Mouse (Mus musculus) stomach, postnatal 0 days (tissue): ENCODE results near the gene Eif4g1. TPM values are rescaled to one million over a fixed set of nuclear protein-coding genes. Genes with fewer than 3 reads are reported as not detected.
"Not testable (repeated sequence)": the region's sequence is repeated elsewhere in the genome, so short reads cannot be mapped to it uniquely, and the experiment has no call there.

Experiments
- ATAC-seq: fragments of 200-750 bp; cut with Nextera tagmentation; 2 replicates; pipeline ENCODE4 v1.8.0; 2017; ENCODE audit not compliant: low FRiP score, low TSS enrichment
- DNase-seq: peaks from one replicate; pipeline ENCODE4 v3.0.0-alpha.2; 2016; ENCODE audit warnings: low spot score
- H3K27ac ChIP-seq: fragments of 300-500 bp; sonication (generic); replicated peaks from 2 replicates; pipeline ENCODE4 v1.5.1; 2014; ENCODE audit warnings: mild to moderate bottlenecking, control low read depth
- H3K27me3 ChIP-seq: fragments of 300-500 bp; sonication (generic); 2 replicates; pipeline ENCODE4 v1.6.1; 2014; ENCODE audit warnings: low read length; ENCODE audit not compliant: control insufficient read depth, insufficient read depth
- H3K36me3 ChIP-seq: fragments of 300-500 bp; sonication (generic); 2 replicates; pipeline ENCODE4 v1.6.1; 2014; ENCODE audit warnings: low read length, mixed read lengths; ENCODE audit not compliant: control insufficient read depth, insufficient read depth
- H3K4me1 ChIP-seq: fragments of 300-500 bp; sonication (generic); replicated peaks from 2 replicates; pipeline ENCODE4 v1.6.1; 2014; ENCODE audit warnings: antibody characterized with exemption; ENCODE audit not compliant: control insufficient read depth, insufficient read depth
- H3K4me2 ChIP-seq: fragments of 300-500 bp; sonication (generic); replicated peaks from 2 replicates; pipeline ENCODE4 v1.6.1; 2014; ENCODE audit warnings: low read depth, mild to moderate bottlenecking, control low read depth, moderate library complexity
- H3K4me3 ChIP-seq: fragments of 300-500 bp; sonication (generic); 2 replicates; pipeline ENCODE4 v1.5.1; 2014; ENCODE audit warnings: low read depth, low read length, control low read depth
- H3K9ac ChIP-seq: fragments of 300-500 bp; sonication (generic); 2 replicates; pipeline ENCODE4 v1.6.1; 2014; ENCODE audit warnings: mild to moderate bottlenecking, low read length, control low read depth, mixed read lengths
- H3K9me3 ChIP-seq: fragments of 300-500 bp; sonication (generic); 2 replicates; pipeline ENCODE4 v1.6.1; 2016; ENCODE audit warnings: low read length; ENCODE audit not compliant: control insufficient read depth
- CTCF ChIP-seq: IDR thresholded peaks from 2 replicates; pipeline ENCODE4 v1.5.1; 2016; ENCODE audit warnings: antibody characterized with exemption, low read depth, mild to moderate bottlenecking, moderate library complexity
- EP300 ChIP-seq: optimal IDR thresholded peaks from 2 replicates; pipeline ENCODE3; 2016; ENCODE audit warnings: antibody characterized with exemption
- WGBS: fragments of 180-500 bp; shearing (Covaris S2); extraction: QIAGEN DNeasy Blood & Tissue Kit; methylation state at CpG from one replicate; pipeline ENCODE4 v1.1.7; 2014; 5-methylcytosine and 5-hydroxymethylcytosine counted together
- polyA plus RNA-seq: library from polyadenylated mRNA; unstranded; fragments of >200 nt; fragmentation: Nextera tagmentation; extraction: Ambion mirVana; gene quantifications from 2 replicates; pipeline ENCODE4 v1.2.1, GENCODE M21; 2015

Eif4g1 gene
- 83.8 and 86.1 TPM in 2 replicates for polyA plus RNA-seq

DNA sequence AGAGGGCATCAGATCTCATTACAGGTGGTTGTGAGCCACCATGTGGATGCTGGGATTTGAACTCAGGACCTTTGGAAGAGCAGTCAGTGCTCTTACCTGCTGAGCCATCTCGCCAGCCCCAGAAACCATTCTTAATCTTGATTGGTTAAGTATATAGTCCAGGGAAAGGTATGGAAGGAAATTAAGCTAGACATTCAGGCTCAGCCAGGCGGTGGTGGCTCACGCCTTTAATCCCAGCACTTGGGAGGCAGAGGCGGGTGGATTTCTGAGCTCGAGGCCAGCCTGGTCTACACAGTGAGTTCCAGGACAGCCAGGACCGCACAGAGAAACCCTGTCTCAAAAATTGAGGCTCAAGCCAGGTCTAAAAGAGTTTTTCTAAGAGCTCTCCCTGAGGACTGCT lies at the start of gene Eif4g1:
TSS of gene Eif4g1 (plus strand) at position 301 of the 400 bp plus-strand sequence.
- H3K27ac ChIP-seq, H3K36me3 ChIP-seq, H3K27me3 ChIP-seq, H3K9ac ChIP-seq, H3K4me2 ChIP-seq, H3K4me3 ChIP-seq, H3K4me1 ChIP-seq, H3K9me3 ChIP-seq, ATAC-seq, DNase-seq: not testable (repeated sequence)
- 95% methylated on average over 4 of the region's 6 CpGs for WGBS

GRCm38 (mm10) chr16:20619541-20620398 lies 48.3 kb upstream of the Eif4g1 start:
- peak; percentile 64 for ATAC-seq
- Histone ChIP-seq H3K36me3 (no peaks in the 10 kb centered on the region), H3K4me1 (peaks cover 6% of the 10 kb centered on the region), H3K4me3 (peak overlapping the region; percentile 63), H3K9ac (no peak overlapping the region), H3K9me3 (no peaks in the 10 kb centered on the region), H3K27ac (no peak overlapping the region), H3K27me3 (no peaks in the 10 kb centered on the region), H3K4me2 (peak overlapping the region; percentile 100)
- WGBS, result 4% methylated on average over 64 of the region's 83 CpGs
- DNase-seq, result peak; percentile 64
- TF ChIP-seq EP300 (no peak), CTCF (no peak)

DNA sequence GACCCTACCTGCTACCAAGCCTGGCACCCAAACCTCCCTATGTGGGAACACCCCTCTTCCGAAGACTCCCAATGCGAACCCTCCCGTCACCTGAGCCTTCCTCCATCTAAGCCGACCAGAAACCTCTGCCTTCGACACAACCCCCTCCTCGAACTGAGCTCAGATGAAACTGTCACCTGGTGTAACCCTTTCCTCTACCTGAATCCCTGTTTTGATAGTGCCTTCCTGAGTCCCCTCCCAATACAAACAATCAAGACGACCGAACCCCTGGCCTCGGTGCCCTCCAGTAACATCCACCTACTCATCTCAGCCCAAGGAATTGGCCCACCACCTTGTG lies 47.7 kb upstream of the Eif4g1 start:
- Histone ChIP-seq H3K4me2 (peak overlapping the region; percentile 100), H3K9me3 (no peaks in the 10 kb centered on the region), H3K27ac (no peak overlapping the region), H3K36me3 (no peaks in the 10 kb centered on the region), H3K4me3 (peak overlapping the region; percentile 63), H3K4me1 (peaks cover 6% of the 10 kb centered on the region), H3K9ac (no peak overlapping the region), H3K27me3 (no peaks in the 10 kb centered on the region)
- 2% methylated on average over 9 of the region's 9 CpGs for WGBS
- TF ChIP-seq CTCF (no peak), EP300 (no peak)
- ATAC-seq, result peak; percentile 6; the same call in 1 of the 2 replicates
- DNase-seq, result no peak

DNA sequence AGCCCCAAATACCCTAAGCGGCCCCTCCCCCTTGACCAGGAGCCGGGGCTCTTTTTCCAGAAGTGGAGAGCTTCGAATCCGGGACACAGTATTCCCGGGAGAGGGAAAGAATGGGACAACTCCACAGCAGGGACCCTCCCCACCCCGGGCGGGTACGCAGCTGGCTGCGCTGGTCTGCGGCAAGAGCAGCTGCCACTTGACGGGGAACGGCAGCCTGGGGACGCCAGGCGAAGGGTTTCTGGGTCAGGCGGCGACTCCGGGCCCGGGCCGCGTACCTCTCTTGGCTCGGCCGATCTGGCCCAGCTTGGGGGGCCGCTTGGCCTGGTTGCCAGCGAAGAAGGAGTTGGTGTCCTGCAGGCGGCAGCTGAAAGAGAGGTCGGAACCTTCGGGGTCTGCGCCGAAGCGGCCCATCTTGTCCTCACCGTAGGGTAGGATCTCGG lies 47.3 kb upstream of the Eif4g1 start:
- peak; percentile 21; the same call in 1 of the 2 replicates for ATAC-seq
- no peak for TF ChIP-seq CTCF
- no peak for TF ChIP-seq EP300
- under 1% methylated on average over 28 of the region's 32 CpGs for WGBS
- H3K36me3 ChIP-seq, result no peaks in the 10 kb centered on the region
- peaks cover 6% of the 10 kb centered on the region for H3K4me1 ChIP-seq
- H3K9ac ChIP-seq, result peak overlapping the region; percentile 38; the same call in 1 of the 2 replicates
- peak overlapping the region; percentile 100 for H3K4me2 ChIP-seq
- no peaks in the 10 kb centered on the region for H3K9me3 ChIP-seq
- peak overlapping the region; percentile 63 for H3K4me3 ChIP-seq
- H3K27me3 ChIP-seq, result no peaks in the 10 kb centered on the region
- H3K27ac ChIP-seq, result no peak overlapping the region
- DNase-seq, result no peak

GRCm38 (mm10) chr16:20621191-20621990 lies 46.7 kb upstream of the Eif4g1 start, which contains the start of gene Camk2n2:
Gene Camk2n2, minus strand, starts transcription at chr16:20621287.
- DNase-seq (peak; percentile 77), ATAC-seq (peak; percentile 67)
- 2% methylated on average over 34 of the region's 92 CpGs for WGBS
- Histone ChIP-seq H3K36me3 (no peaks in the 10 kb centered on the region), H3K4me3 (peak within 1 kb of the TSS; percentile 63), H3K4me1 (peaks cover 6% of the 10 kb centered on the region), H3K27ac (no peak within 1 kb of the TSS), H3K27me3 (no peaks in the 10 kb centered on the region), H3K9ac (peak within 1 kb of the TSS; percentile 38), H3K4me2 (peak within 1 kb of the TSS; percentile 100), H3K9me3 (no peaks in the 10 kb centered on the region)
- no peak for TF ChIP-seq EP300
- TF ChIP-seq CTCF, result no peak
